Mouse (Mus musculus) lung, postnatal 4 days (tissue): ENCODE results near the gene Nsun7.

ENCODE experiments used
- DNase-seq, 2 experiments: peaks; one replicate each; pipeline ENCODE4 v3.0.0; 2021

Gene Nsun7

GRCm38 (mm10) chr5:66280742-66281141 is 21.0 kb downstream of the Nsun7 start:
- DNase-seq, result no peak

- DNase-seq, result no peak
Measured at GRCm38 (mm10) chr5:66294106-66294625, 34.5 kb downstream of the Nsun7 start.

GRCm38 (mm10) chr5:66294952-66295351 is 35.3 kb downstream of the Nsun7 start:
- no peak for DNase-seq

GRCm38 (mm10) chr5:66296116-66296515 is 36.4 kb downstream of the Nsun7 start:
- no peak for DNase-seq

- DNase-seq, result no peak
Measured at GRCm38 (mm10) chr5:66298856-66299255, 39.2 kb downstream of the Nsun7 start.

GRCm38 (mm10) chr5:66300576-66300975 is 40.9 kb downstream of the Nsun7 start:
- DNase-seq, result no peak

GRCm38 (mm10) chr5:66302085-66302815 is 42.6 kb downstream of the Nsun7 start:
- peak in 1 of 2 experiments; percentile 24 for DNase-seq

GRCm38 (mm10) chr5:66302873-66303272 is 43.2 kb downstream of the Nsun7 start:
- DNase-seq, result no peak

- no peak for DNase-seq
Measured at GRCm38 (mm10) chr5:66304300-66305067, 44.8 kb downstream of the Nsun7 start.

GRCm38 (mm10) chr5:66305511-66305910 is 45.8 kb downstream of the Nsun7 start:
- no peak for DNase-seq

- DNase-seq, result no peak
Measured at GRCm38 (mm10) chr5:66310328-66310727, 50.6 kb downstream of the Nsun7 start.

- no peak for DNase-seq
Measured at GRCm38 (mm10) chr5:66310806-66311205, 51.1 kb downstream of the Nsun7 start.

GRCm38 (mm10) chr5:66315791-66316190 is 56.1 kb downstream of the Nsun7 start:
- DNase-seq, result no peak

GRCm38 (mm10) chr5:66319341-66319740 is 59.6 kb downstream of the Nsun7 start:
- peak in 1 of 2 experiments; percentile 56 for DNase-seq

GRCm38 (mm10) chr5:66319827-66320404 is 60.2 kb downstream of the Nsun7 start:
- DNase-seq, result no peak

GRCm38 (mm10) chr5:66323131-66323530 is 63.4 kb downstream of the Nsun7 start:
- no peak for DNase-seq

GRCm38 (mm10) chr5:66323603-66324002 is 63.9 kb downstream of the Nsun7 start:
- DNase-seq, result peak in 1 of 2 experiments; percentile 9

GRCm38 (mm10) chr5:66326395-66326794 is 66.7 kb downstream of the Nsun7 start:
- peak in 1 of 2 experiments; percentile 38 for DNase-seq

- DNase-seq, result no peak
Measured at GRCm38 (mm10) chr5:66327949-66328726, 68.4 kb downstream of the Nsun7 start.

- DNase-seq, result no peak
Measured at GRCm38 (mm10) chr5:66328766-66329165, 69.1 kb downstream of the Nsun7 start.

GRCm38 (mm10) chr5:66330806-66331205 is 71.1 kb downstream of the Nsun7 start:
- DNase-seq, result no peak
